Mouse (Mus musculus) brain, embryonic 14.5 days (tissue): ENCODE results near the gene Primpol. TPM values are rescaled to one million over a fixed set of nuclear protein-coding genes. Genes with fewer than 3 reads are reported as not detected.

ENCODE experiments used
- DNase-seq: peaks from one replicate; pipeline ENCODE4 v3.0.0-alpha.2; 2011; ENCODE audit warnings: low read depth
- CTCF ChIP-seq: fragments of 200-500 bp; IDR thresholded peaks from 2 replicates; pipeline ENCODE4 v1.5.1; 2012; ENCODE audit warnings: inconsistent platforms, mild to moderate bottlenecking, moderate library complexity, borderline replicate concordance; ENCODE audit not compliant: insufficient read depth, insufficient read length; ENCODE audit errors: extremely low read depth
- POLR2A ChIP-seq: fragments of 200-500 bp; IDR thresholded peaks from 2 replicates; pipeline ENCODE4 v1.6.1; 2012; ENCODE audit warnings: mild to moderate bottlenecking, inconsistent platforms, borderline replicate concordance; ENCODE audit not compliant: poor library complexity, insufficient read depth, insufficient read length, severe bottlenecking; ENCODE audit errors: extremely low read depth
- polyA plus RNA-seq: library from polyadenylated mRNA; depleted of rRNA; stranded (reverse); fragments of >200 nt; gene quantifications from 2 replicates; pipeline ENCODE4 v1.2.3, GENCODE M21; 2012

Primpol gene
- polyA plus RNA-seq, 1 experiment = 5.0 TPM

- TF ChIP-seq CTCF (no peak), POLR2A (no peak)
- DNase-seq = no peak
Observed at GRCm38 (mm10) chr8:46625166-46625565, 8.2 kb upstream of the Primpol start.

- DNase-seq = no peak
- TF ChIP-seq POLR2A (no peak), CTCF (no peak)
Observed at GRCm38 (mm10) chr8:46622446-46623270, 5.6 kb upstream of the Primpol start.

- DNase-seq = peak; percentile 36
- TF ChIP-seq POLR2A = no peak
- no peak for TF ChIP-seq CTCF
Observed at GRCm38 (mm10) chr8:46618639-46619320, 1.8 kb upstream of the Primpol start.

- DNase-seq = no peak
Observed at GRCm38 (mm10) chr8:46617690-46618620, 943 bp upstream of the Primpol start.

GRCm38 (mm10) chr8:46615936-46616335 is 1.1 kb downstream of the Primpol start:
- TF ChIP-seq CTCF (no peak), POLR2A (no peak)
- no peak for DNase-seq

More at GRCm38 (mm10) chr8:46617690-46618620, 943 bp upstream of the Primpol start:
- TF ChIP-seq CTCF (no peak), POLR2A (no peak)

GRCm38 (mm10) chr8:46613377-46613776 is 3.6 kb downstream of the Primpol start:
- peak; percentile 5 for DNase-seq

GRCm38 (mm10) chr8:46612913-46613312 is 4.1 kb downstream of the Primpol start:
- peak; percentile 10 for DNase-seq
- TF ChIP-seq CTCF (no peak), POLR2A (no peak)

More at GRCm38 (mm10) chr8:46613377-46613776, 3.6 kb downstream of the Primpol start:
- TF ChIP-seq CTCF = no peak
- no peak for TF ChIP-seq POLR2A

GRCm38 (mm10) chr8:46611557-46611956 is 5.5 kb downstream of the Primpol start:
- TF ChIP-seq CTCF (no peak), POLR2A (no peak)

GRCm38 (mm10) chr8:46606930-46607329 is 10.1 kb downstream of the Primpol start:
- TF ChIP-seq POLR2A (no peak), CTCF (no peak)
- DNase-seq = no peak

More at GRCm38 (mm10) chr8:46611557-46611956, 5.5 kb downstream of the Primpol start:
- no peak for DNase-seq

GRCm38 (mm10) chr8:46603587-46603986 is 13.4 kb downstream of the Primpol start:
- TF ChIP-seq POLR2A (no peak), CTCF (no peak)
- DNase-seq = no peak

GRCm38 (mm10) chr8:46600959-46601707 is 15.9 kb downstream of the Primpol start:
- DNase-seq = no peak

More at GRCm38 (mm10) chr8:46600959-46601707, 15.9 kb downstream of the Primpol start:
- TF ChIP-seq CTCF (no peak), POLR2A (no peak)
